Mouse (Mus musculus) hindbrain, embryonic 14.5 days (tissue): ENCODE results near the gene Ctu2. TPM values are rescaled to one million over a fixed set of nuclear protein-coding genes. Genes with fewer than 3 reads are reported as not detected.

Source experiments
- ATAC-seq: fragments of 200-750 bp; cut with Nextera tagmentation; 2 replicates; pipeline ENCODE4 v1.8.0; 2017; ENCODE audit warnings: moderate number of reproducible peaks, mild to moderate bottlenecking, moderate TSS enrichment, moderate library complexity; ENCODE audit not compliant: low FRiP score
- DNase-seq: peaks from one replicate; pipeline ENCODE4 v3.0.0-alpha.2; 2015; ENCODE audit warnings: low spot score
- H3K27ac ChIP-seq: fragments of 300-500 bp; sonication (generic); 2 replicates; pipeline ENCODE4 v1.5.1; 2014; ENCODE audit warnings: mild to moderate bottlenecking, moderate library complexity
- H3K27me3 ChIP-seq: fragments of 300-500 bp; sonication (generic); 2 replicates; pipeline ENCODE4 v1.6.1; 2014; ENCODE audit warnings: mild to moderate bottlenecking, low read length, mixed read lengths; ENCODE audit not compliant: control insufficient read depth, insufficient read depth
- H3K36me3 ChIP-seq: fragments of 300-500 bp; sonication (generic); replicated peaks from 2 replicates; pipeline ENCODE4 v1.6.1; 2014; ENCODE audit not compliant: control insufficient read depth, insufficient read depth
- H3K4me1 ChIP-seq: fragments of 300-500 bp; sonication (generic); replicated peaks from 2 replicates; pipeline ENCODE4 v1.6.1; 2014; ENCODE audit warnings: antibody characterized with exemption, low read length, mixed read lengths; ENCODE audit not compliant: control insufficient read depth, insufficient read depth
- H3K4me2 ChIP-seq: fragments of 300-500 bp; sonication (generic); replicated peaks from 2 replicates; pipeline ENCODE4 v1.6.1; 2014; ENCODE audit warnings: mild to moderate bottlenecking, moderate library complexity
- H3K4me3 ChIP-seq: fragments of 300-500 bp; sonication (generic); replicated peaks from 2 replicates; pipeline ENCODE4 v1.5.1; 2014; ENCODE audit warnings: mild to moderate bottlenecking, low read length
- H3K9ac ChIP-seq: fragments of 300-500 bp; sonication (generic); 2 replicates; pipeline ENCODE4 v1.6.1; 2014
- H3K9me3 ChIP-seq: fragments of 300-500 bp; sonication (generic); 2 replicates; pipeline ENCODE4 v1.6.1; 2016; ENCODE audit warnings: low read length; ENCODE audit not compliant: control insufficient read depth
- WGBS: fragments of 180-500 bp; shearing (Covaris S2); extraction: QIAGEN DNeasy Blood & Tissue Kit; methylation state at CpG from one replicate; pipeline ENCODE4 v1.1.7; 2014; 5-methylcytosine and 5-hydroxymethylcytosine counted together
- polyA plus RNA-seq: library from polyadenylated mRNA; unstranded; fragments of >200 nt; fragmentation: Nextera tagmentation; extraction: Ambion mirVana; gene quantifications from 2 replicates; pipeline ENCODE4 v1.2.1, GENCODE M21; 2014

Ctu2 gene
- polyA plus RNA-seq: 77.8 and 80.2 TPM in 2 replicates

DNA sequence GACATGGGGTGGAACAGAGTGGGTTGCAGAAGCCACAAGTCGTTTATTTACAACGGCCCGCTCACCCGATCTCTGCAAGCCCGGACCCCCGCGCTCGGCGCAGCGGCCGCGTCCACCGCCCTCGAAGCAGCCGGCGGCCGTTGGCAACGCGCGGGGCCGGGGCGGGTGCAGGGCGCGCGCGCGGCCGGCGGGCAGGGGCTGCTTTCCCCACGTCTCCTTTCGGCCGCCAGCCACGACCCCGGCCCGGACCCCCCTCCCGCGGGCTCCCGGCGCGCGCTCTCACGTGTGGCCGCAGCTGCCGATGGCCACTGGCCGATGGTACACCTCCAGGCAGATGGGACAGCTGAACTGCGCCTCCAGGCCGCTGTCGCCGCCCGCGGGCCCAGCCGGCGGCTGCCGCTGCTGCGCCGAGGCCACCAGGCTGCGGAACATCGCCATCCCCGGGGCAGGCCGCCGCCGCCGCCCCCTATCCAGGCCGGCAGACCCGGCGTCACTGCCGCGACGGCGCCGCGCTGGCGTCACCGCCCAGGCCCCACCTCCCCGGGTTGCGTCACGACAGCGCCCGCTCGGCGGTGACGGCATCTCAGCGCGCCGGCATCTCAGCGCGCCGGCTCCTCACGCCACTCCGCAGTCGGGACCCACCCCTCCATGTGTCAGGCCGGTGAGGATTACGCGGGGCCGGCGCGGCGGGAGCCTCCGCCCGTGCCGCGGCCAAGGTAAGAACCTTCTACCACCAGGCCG, at the start of gene Ctu2, which contains the start of gene Rnf166:
Ctu2 (plus strand) TSS at position 564 of the 741 bp plus-strand sequence.
Rnf166 (minus strand) TSS at position 485 of the 741 bp plus-strand sequence.
- Histone ChIP-seq H3K36me3 (peaks cover 48% of the 10 kb centered on the region), H3K27me3 (no peaks in the 10 kb centered on the region), H3K27ac (peak within 1 kb of the TSS; percentile 86), H3K9ac (peak within 1 kb of the TSS; percentile 94), H3K4me1 (peaks cover 20% of the 10 kb centered on the region), H3K4me3 (peak within 1 kb of the TSS; percentile 99), H3K4me2 (peak within 1 kb of the TSS; percentile 93), H3K9me3 (no peaks in the 10 kb centered on the region)
- under 1% methylated on average over 89 of the region's 103 CpGs for WGBS
- ATAC-seq (peak; percentile 94), DNase-seq (peak; percentile 96)

- H3K27me3 ChIP-seq: no peaks in the 10 kb centered on the region
Measured at GRCm38 (mm10) chr8:122426145-122426544, 49.8 kb upstream of the Ctu2 start.

GRCm38 (mm10) chr8:122427607-122428006, 48.3 kb upstream of the Ctu2 start:
- DNase-seq: no peak
- 90% methylated on average over 7 of the region's 7 CpGs for WGBS
- H3K9me3 ChIP-seq: no peaks in the 10 kb centered on the region
- peaks cover 6% of the 10 kb centered on the region for H3K4me1 ChIP-seq
- H3K27ac ChIP-seq: no peak overlapping the region
- no peak overlapping the region for H3K4me2 ChIP-seq
- H3K9ac ChIP-seq: no peak overlapping the region
- H3K36me3 ChIP-seq: no peaks in the 10 kb centered on the region
- H3K27me3 ChIP-seq: peaks cover under 1% of the 10 kb centered on the region; the same call in 1 of the 2 replicates
- ATAC-seq: no peak
- H3K4me3 ChIP-seq: no peak overlapping the region

More at GRCm38 (mm10) chr8:122426145-122426544, 49.8 kb upstream of the Ctu2 start:
- WGBS: 81% methylated on average over 9 of the region's 9 CpGs
- Histone ChIP-seq H3K9me3 (no peaks in the 10 kb centered on the region), H3K27ac (no peak overlapping the region), H3K36me3 (no peaks in the 10 kb centered on the region), H3K4me2 (no peak overlapping the region), H3K4me3 (no peak overlapping the region), H3K4me1 (no peaks in the 10 kb centered on the region), H3K9ac (no peak overlapping the region)
- ATAC-seq (no peak), DNase-seq (no peak)

GRCm38 (mm10) chr8:122428163-122428562, 47.8 kb upstream of the Ctu2 start:
- Histone ChIP-seq H3K4me1 (peaks cover 9% of the 10 kb centered on the region), H3K4me3 (no peak overlapping the region), H3K9me3 (no peaks in the 10 kb centered on the region), H3K36me3 (peaks cover under 1% of the 10 kb centered on the region; the same call in 1 of the 2 replicates), H3K27me3 (peaks cover 6% of the 10 kb centered on the region; the same call in 1 of the 2 replicates), H3K27ac (no peak overlapping the region), H3K4me2 (no peak overlapping the region), H3K9ac (no peak overlapping the region)
- no peak for ATAC-seq
- no peak for DNase-seq
- 90% methylated on average over 9 of the region's 9 CpGs for WGBS

DNA sequence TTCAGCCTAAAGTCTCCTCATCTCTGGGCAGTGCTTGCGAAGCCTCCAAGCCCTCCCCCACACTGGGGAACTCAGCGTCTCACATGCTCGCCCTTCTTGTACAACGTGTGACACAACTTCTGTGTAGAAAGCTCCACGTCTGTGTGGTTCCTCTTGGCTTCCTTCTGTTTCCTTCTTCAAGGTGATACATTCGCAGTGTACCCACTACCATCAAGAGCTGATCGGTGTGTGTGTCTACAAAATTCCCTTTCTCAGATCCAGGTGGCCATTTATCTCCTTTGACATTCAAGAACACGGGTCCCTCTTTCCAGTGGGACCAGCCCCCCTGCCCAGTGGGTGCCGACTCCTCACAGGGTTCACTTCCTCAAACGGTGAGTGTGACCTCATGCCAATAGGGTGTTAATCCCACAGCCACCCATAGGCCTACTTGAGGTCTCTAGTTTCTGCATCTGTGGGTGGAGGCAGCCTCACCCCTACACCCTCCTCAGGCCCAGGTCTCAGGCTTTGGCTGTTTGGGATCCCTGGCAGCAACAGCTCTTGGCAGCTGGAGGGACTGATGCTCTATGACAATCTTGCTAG, 45.8 kb upstream of the Ctu2 start:
- ATAC-seq (no peak), DNase-seq (no peak)
- H3K27ac ChIP-seq: no peak overlapping the region
- no peak overlapping the region for H3K4me2 ChIP-seq
- H3K36me3 ChIP-seq: peaks cover 19% of the 10 kb centered on the region
- peaks cover 9% of the 10 kb centered on the region for H3K4me1 ChIP-seq
- H3K4me3 ChIP-seq: no peak overlapping the region
- H3K9me3 ChIP-seq: no peaks in the 10 kb centered on the region
- 86% methylated on average over 10 of the region's 10 CpGs for WGBS
- H3K9ac ChIP-seq: no peak overlapping the region
- peaks cover 6% of the 10 kb centered on the region; the same call in 1 of the 2 replicates for H3K27me3 ChIP-seq

DNA sequence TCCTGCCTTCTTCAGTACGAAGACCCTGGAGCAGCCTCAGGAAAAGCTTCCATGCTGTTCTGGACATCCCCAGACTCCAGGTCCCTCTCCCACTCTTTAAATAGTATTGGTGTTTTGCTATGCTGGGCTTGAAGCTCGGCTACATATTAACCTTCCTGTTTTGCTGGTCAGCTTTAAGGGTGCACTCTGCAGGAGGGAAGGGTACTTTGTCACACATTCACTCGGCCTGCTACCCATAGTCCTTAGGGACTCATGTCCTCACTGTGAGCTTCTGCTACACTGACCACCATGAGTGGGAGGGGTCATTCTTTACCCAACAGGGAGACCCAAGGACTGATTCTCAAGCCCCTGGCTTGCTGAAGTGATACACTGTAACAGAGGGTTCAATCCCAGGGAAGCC, 45.3 kb upstream of the Ctu2 start:
- H3K4me3 ChIP-seq: no peak overlapping the region
- H3K27me3 ChIP-seq: peaks cover 6% of the 10 kb centered on the region; the same call in 1 of the 2 replicates
- no peak overlapping the region for H3K9ac ChIP-seq
- DNase-seq (no peak), ATAC-seq (no peak)
- H3K4me2 ChIP-seq: no peak overlapping the region
- peaks cover 9% of the 10 kb centered on the region for H3K4me1 ChIP-seq
- peaks cover 24% of the 10 kb centered on the region for H3K36me3 ChIP-seq
- no peaks in the 10 kb centered on the region for H3K9me3 ChIP-seq
- H3K27ac ChIP-seq: no peak overlapping the region
- WGBS: 78% methylated on average over 3 of the region's 3 CpGs

DNA sequence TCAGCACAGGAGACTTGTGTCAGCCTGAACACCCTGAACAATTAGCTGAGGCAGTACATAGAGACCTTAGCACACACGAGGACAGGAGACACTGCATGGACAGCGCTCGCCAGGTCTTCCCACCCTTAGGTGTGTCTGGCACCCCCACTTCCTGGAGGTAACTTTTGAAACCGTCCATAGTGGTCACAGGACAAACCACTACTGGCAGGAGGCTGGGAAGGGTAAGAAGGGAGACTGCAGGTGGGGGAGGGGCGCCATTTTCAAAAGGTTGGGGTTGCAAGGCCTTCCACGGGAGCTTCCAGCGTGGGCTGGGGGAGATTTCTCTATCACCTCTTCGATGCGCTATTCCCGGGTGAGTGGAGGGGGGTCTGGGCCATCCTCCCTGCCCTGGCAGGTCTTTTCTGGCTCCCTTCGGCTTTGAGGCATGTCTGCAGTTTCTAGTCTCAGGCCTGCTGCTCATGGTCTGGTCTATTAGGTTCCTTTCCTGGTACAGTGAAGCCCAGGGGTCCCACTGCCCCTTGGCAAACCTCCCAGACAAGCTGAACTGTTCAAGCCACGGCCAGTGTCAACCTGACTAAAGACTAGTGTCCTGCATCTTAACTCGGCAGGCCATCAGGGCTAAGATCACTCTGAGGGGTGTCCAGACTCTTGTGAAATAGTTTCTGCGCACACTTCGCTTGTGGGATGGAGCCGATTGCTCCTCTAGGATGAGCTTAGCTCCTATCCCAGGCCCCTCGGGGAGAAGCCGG, 44.1 kb upstream of the Ctu2 start:
- WGBS: 44% methylated on average over 18 of the region's 18 CpGs
- DNase-seq: no peak

DNA sequence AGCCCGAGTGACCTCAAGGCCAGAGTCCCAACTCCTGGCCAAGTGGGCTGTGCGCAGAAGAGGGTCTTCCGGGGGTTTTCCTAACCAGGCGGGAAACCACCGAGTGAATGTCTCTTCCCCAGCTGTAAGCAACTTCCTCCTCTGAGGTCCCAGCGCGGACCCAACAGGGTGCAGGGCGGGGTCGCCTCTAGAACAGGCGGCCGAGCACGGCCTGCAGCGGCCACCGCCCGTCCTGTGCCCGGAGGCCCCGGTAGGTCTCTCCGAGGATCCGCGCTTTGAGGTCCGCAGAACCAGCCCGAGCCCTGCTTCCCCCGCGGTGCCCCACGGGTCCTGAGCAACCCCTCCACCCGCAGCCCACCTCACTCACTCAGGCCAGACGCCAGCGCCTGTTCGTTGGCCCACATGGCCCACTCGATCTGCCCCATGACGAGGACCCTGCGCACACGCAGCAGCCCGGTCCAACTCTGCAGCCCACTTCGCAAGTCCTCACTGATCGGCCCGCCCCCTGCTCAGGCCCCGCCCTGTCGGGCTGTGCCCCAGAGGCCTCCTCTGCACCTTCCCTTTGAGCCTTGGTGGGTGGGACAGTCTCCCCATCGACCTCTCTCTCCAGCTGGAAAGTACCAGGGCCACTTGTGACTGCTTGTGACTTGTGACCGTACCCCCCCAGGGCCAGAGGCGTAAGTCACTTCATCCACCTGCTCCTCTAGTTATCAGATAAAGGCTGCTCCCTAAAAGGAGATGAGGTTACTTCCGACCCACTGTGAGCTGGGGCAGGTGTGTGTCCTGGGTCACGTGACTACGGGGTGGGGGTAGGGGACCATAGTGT, 43.3 kb upstream of the Ctu2 start, which contains the start of gene Cyba:
Cyba (minus strand) TSS at position 488 of the 826 bp plus-strand sequence.
- ATAC-seq: peak; percentile 55; the same call in 1 of the 2 replicates
- Histone ChIP-seq H3K4me2 (peak within 1 kb of the TSS; percentile 52), H3K27me3 (peaks cover 6% of the 10 kb centered on the region; the same call in 1 of the 2 replicates), H3K9ac (peak within 1 kb of the TSS; percentile 46), H3K9me3 (no peaks in the 10 kb centered on the region), H3K27ac (no peak within 1 kb of the TSS), H3K4me1 (peaks cover 9% of the 10 kb centered on the region), H3K36me3 (peaks cover 43% of the 10 kb centered on the region), H3K4me3 (peak within 1 kb of the TSS; percentile 30)
- 7% methylated on average over 44 of the region's 45 CpGs for WGBS
- DNase-seq: no peak

More for the DNA sequence above, 44.1 kb upstream of the Ctu2 start:
- Histone ChIP-seq H3K9ac (peak overlapping the region; percentile 46), H3K9me3 (no peaks in the 10 kb centered on the region), H3K27me3 (peaks cover 6% of the 10 kb centered on the region; the same call in 1 of the 2 replicates), H3K36me3 (peaks cover 36% of the 10 kb centered on the region), H3K4me1 (peaks cover 9% of the 10 kb centered on the region), H3K4me3 (peak overlapping the region; percentile 30), H3K4me2 (peak overlapping the region; percentile 52), H3K27ac (no peak overlapping the region)
- ATAC-seq: no peak
